Mouse (Mus musculus) gastrocnemius, adult 2 months (tissue): ENCODE data around the gene Fbxo36. TPM values are rescaled to one million over a fixed set of nuclear protein-coding genes. Genes with fewer than 3 reads are reported as not detected.
A peak's percentile ranks its signal among the peaks of the same experiment; 100 is the strongest.

ENCODE experiments used
- DNase-seq: peaks from one replicate; pipeline ENCODE4 v3.0.0; 2022
- H3K27ac ChIP-seq: fragments of 200-600 bp; 2 replicates; pipeline ENCODE4 v1.8.1; 2022; ENCODE audit warnings: mild to moderate bottlenecking
- H3K4me3 ChIP-seq: fragments of 200-600 bp; 2 replicates; pipeline ENCODE4 v1.8.1; 2022; ENCODE audit warnings: mild to moderate bottlenecking, moderate library complexity
- CTCF ChIP-seq: fragments of 200-600 bp; IDR thresholded peaks from 2 replicates; pipeline ENCODE4 v1.8.1; 2022; ENCODE audit warnings: antibody characterized with exemption, mild to moderate bottlenecking, moderate library complexity
- intact Hi-C: fragments of 180-260 bp; cut with DNase I; formaldehyde crosslinking; loops from one replicate; pipeline ENCODE4 v1.15.1; 2025
- total RNA-seq, 2 experiments: library from RNA; stranded (reverse); gene quantifications; 2 replicates each; pipeline ENCODE4 v1.2.3; 2021

The Fbxo36 gene
- total RNA-seq, 2 experiments from 2014 or later, result 1.9 to 4.1 TPM

- no peak for DNase-seq
- TF ChIP-seq CTCF, result no peak
- Histone ChIP-seq H3K27ac (no peak overlapping the region), H3K4me3 (no peak overlapping the region)
- intact Hi-C loops, result no loop called here
These were observed 79.2 kb downstream of the Fbxo36 start for GRCm38 (mm10) chr1:84918865-84919264.

GRCm38 (mm10) chr1:84923432-84923831 is 83.8 kb downstream of the Fbxo36 start:
- TF ChIP-seq CTCF, result no peak
- Histone ChIP-seq H3K27ac (no peak overlapping the region), H3K4me3 (no peak overlapping the region)
- DNase-seq, result no peak
- intact Hi-C loops, result no loop called here

DNA sequence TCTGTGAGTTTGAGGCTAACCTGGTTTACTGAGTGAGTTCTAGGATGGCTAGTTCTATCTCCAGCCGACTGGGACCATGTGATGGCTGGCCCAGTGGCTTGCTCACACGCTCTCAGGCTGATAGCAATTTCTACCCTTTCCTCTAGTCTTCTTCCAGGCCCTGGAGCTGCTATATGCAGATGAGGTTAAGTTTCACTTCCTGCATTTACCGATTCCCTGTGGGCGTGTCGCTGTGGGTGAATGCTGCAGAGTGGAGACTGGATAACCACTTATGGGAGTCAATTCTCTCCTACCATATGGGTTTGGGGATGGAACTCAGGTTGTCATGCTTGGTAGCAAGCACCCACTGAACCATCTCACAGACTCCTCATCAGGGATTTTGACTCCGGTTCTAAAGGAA is 84.5 kb downstream of the Fbxo36 start:
- no peak for DNase-seq
- intact Hi-C loops, result no loop called here
- no peak overlapping the region for H3K4me3 ChIP-seq
- TF ChIP-seq CTCF, result no peak
- no peak overlapping the region for H3K27ac ChIP-seq

- Histone ChIP-seq H3K4me3 (no peak overlapping the region), H3K27ac (no peak overlapping the region)
- DNase-seq, result no peak
- intact Hi-C loops, result no loop called here
- no peak for TF ChIP-seq CTCF
These were observed 86.0 kb downstream of the Fbxo36 start for GRCm38 (mm10) chr1:84925599-84925998.

- intact Hi-C loops, result no loop called here
These were observed 94.0 kb downstream of the Fbxo36 start for GRCm38 (mm10) chr1:84933472-84934150.

GRCm38 (mm10) chr1:84934151-84934502 is 94.5 kb downstream of the Fbxo36 start:
- intact Hi-C loops, result no loop called here
- TF ChIP-seq CTCF, result no peak
- H3K27ac ChIP-seq, result no peak overlapping the region
- H3K4me3 ChIP-seq, result peak overlapping the region; percentile 66
- no peak for DNase-seq

More at GRCm38 (mm10) chr1:84933472-84934150, 94.0 kb downstream of the Fbxo36 start:
- peak; percentile 68 for TF ChIP-seq CTCF
- peak overlapping the region; percentile 66 for H3K4me3 ChIP-seq
- H3K27ac ChIP-seq, result no peak overlapping the region
- peak; percentile 76 for DNase-seq

DNA sequence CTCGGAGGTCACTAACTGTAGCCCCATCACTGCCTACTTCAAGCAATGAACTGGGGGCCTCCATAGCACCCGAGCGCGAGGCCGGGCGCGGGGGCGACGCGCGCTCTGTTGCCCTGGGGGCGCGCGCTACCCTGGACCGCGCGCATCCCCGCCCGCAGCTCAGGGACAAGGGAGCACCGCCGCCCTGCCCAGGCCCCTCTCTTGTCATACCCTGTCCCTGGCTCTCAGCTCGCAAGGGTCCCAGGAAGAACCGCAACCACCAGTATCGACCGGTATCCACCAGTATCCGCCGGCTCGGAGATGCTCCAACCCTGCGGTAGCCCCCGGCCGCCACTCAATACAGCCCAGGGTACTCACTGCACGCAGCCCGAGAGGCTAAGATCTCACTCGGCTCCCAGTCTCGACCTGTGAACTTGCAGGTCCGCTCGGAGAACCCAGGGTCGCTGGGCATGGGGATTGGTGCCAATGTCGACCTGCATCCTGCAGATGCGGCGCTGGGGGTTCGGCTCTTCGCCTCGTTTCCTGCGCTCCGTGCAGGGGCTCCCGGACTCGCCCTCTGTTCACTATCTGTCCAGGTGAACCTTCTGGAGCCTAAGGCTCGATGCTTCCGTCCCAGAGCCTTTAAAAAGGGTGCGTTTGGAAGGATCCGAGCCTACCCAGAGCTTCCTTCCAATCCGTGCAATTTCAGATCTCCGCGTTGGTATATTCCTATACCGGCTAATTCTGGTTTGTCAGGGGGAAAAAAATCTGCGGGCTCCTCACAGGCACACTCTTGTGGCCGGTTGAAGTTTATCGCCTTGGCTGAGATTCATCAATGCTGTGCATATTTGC is 95.1 kb downstream of the Fbxo36 start, which contains the start of gene Slc16a14:
TSS of gene Slc16a14 (minus strand) at position 632 of the 831 bp plus-strand sequence.
- Histone ChIP-seq H3K27ac (0 out of 2 replicates have a peak within 1 kb of the TSS, but pooled peaks have one; percentile 28), H3K4me3 (peak within 1 kb of the TSS; percentile 66)
- DNase-seq, result peak; percentile 24
- intact Hi-C loops, result no loop called here
- TF ChIP-seq CTCF, result no peak

- peak; percentile 54 for DNase-seq
- H3K4me3 ChIP-seq, result no peak overlapping the region; the same call in 1 of the 2 replicates
- intact Hi-C loops, result no loop called here
- no peak overlapping the region for H3K27ac ChIP-seq
- no peak for TF ChIP-seq CTCF
These were observed 96.0 kb downstream of the Fbxo36 start for GRCm38 (mm10) chr1:84935668-84936067.

DNA sequence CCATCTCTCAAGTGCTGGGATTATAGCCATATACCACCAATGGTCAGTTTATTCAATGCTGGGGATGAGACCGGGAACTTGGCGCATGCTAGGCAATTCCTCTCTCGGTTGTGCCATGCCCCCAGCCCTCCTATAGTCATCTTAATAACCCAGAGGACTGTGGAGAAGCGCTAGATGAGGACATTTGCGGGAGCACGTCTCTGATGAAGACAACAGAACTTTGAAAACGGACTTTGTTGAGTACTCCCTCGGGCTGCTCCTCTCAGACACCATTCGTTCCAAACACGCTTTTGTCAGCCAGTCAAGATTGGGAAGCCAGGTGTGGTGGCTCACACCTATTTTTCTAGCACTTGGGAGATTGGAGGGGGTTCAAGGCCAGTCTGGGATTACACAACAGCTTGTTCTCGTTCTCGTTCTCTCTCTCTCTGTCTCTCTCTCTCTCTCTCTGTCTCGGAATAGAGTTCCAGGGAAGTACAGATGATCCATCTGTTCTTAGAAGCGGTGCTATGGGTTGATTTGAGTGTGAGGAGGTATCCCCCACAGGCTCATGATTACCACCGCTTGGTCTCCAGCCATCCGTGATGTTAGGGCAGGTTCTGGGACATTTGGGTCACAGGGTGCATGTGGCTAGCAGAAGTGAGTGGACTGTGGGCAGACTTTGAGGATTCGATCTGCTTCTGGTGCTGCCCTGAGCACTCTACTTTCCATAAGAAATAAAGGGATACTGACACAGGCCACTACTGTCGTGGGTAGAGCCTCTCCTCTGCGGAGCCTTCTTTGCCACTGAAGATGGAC is 97.3 kb downstream of the Fbxo36 start:
- no peak for DNase-seq
- intact Hi-C loops, result no loop called here
- TF ChIP-seq CTCF, result no peak

GRCm38 (mm10) chr1:84939466-84939865 is 99.8 kb downstream of the Fbxo36 start:
- TF ChIP-seq CTCF, result no peak
- intact Hi-C loops, result no loop called here
- no peak for DNase-seq
- H3K4me3 ChIP-seq, result no peak overlapping the region
- no peak overlapping the region for H3K27ac ChIP-seq

More for the DNA sequence above, 97.3 kb downstream of the Fbxo36 start:
- Histone ChIP-seq H3K4me3 (no peak overlapping the region), H3K27ac (no peak overlapping the region)

- Histone ChIP-seq H3K27ac (no peak overlapping the region), H3K4me3 (no peak overlapping the region)
- TF ChIP-seq CTCF, result no peak
- DNase-seq, result no peak
- intact Hi-C loops, result no loop called here
These were observed 100.7 kb downstream of the Fbxo36 start for GRCm38 (mm10) chr1:84940322-84940721.

DNA sequence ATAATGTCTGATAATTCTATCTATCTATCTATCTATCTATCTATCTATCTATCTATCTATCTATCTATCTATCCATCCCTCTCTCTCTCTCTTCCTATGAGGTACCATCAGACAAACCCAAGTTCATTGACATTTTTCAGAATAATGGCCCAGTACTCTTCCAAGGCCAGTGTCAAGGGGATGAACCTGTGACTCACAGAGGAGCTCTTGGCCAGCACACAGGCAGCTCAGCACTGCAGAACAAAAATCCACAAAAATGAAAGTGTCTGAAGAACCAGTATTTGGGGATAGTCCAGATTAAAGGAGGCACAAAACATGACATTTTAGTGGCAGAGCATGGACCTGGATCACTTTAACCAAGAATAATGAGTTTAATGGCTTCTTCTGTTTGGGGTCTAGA is 103.0 kb downstream of the Fbxo36 start:
- Histone ChIP-seq H3K4me3 (no peak overlapping the region), H3K27ac (no peak overlapping the region)
- intact Hi-C loops, result no loop called here
- DNase-seq, result no peak
- TF ChIP-seq CTCF, result no peak

DNA sequence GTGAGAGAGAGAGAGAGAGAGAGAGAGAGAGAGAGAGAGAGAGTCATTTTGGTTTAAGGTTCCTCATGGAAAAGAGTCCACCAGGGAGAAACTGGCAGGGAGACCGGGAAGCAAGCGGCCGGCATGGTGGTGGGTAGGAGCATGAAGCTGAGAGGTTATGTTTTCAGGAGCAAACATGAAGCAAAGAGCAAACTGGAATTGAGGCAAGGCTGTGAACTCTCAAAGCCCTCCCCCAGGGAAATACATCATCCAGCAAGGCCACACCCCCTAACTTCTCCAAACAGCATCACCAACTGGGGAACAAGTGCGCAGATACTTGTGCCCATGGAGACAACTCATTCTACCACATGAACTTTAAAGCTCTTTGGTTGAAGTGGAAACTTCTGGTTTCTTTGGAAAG is 103.9 kb downstream of the Fbxo36 start:
- intact Hi-C loops, result no loop called here
- DNase-seq, result no peak
- TF ChIP-seq CTCF, result no peak
- H3K27ac ChIP-seq, result no peak overlapping the region
- no peak overlapping the region for H3K4me3 ChIP-seq
